Mouse (Mus musculus) urinary bladder, postnatal 14 days (tissue): Measurements from ENCODE around the gene Gm8271.
"Not testable (repeated sequence)": the region's sequence is repeated elsewhere in the genome, so short reads cannot be mapped to it uniquely, and the experiment has no call there.

ENCODE experiments used
- DNase-seq: peaks from one replicate; pipeline ENCODE4 v3.0.0; 2021; ENCODE audit warnings: low spot score

Gm8271 gene

DNA sequence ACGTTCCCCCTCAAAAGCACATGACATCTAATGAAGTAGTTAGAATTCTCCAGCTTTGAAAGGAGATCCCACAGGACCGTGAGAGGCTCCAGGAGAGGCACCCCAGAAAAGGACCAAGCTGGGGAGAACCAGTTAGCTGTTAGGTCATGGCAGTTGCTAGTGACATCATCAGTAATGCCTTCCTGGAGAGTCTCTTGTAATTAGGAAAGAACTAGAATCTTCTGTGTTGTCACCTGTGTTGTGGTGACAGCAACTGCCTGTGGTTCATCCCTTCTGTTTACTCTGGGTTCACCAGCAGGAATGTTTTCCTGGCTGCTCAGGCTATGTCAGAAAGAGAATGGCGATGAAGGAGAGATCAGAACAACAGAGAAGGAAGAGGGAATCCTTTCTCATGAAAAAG lies at the start of gene Gm8271:
TSS of gene Gm8271 (plus strand) at position 301 of the 400 bp plus-strand sequence.
- not testable (repeated sequence) for DNase-seq

DNA sequence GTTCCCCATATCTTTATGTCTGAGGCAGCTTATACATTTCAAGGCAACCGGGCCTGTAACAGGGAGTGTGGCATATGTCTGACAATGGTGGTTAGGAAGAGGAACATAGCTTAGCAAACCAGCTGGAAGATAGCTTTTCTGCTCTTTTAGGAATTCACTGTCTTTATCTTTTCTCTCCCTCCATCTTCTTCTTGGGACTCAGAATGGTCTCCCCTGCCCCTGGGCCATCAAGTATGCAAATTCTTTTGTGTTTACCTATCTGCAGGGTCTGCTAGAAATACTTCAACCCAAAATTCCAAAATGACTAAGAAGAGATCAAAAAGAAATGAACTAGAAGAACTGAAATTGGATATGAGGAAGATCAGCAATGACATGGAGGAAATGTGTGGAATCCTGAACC lies 21.4 kb upstream of the Gm8271 start, which contains the start of gene Gm3317:
TSS of gene Gm3317 (plus strand) at position 301 of the 400 bp plus-strand sequence.
- not testable (repeated sequence) for DNase-seq
